Mouse (Mus musculus) frontal cortex, adult 2 months (tissue): ENCODE results near the gene Spag7. TPM values are rescaled to one million over a fixed set of nuclear protein-coding genes. Genes with fewer than 3 reads are reported as not detected.
A peak's percentile ranks its signal among the peaks of the same experiment; 100 is the strongest.

Experiments
- DNase-seq, 2 experiments: peaks; one replicate each; pipeline ENCODE4 v3.0.0; 2022; ENCODE audit warnings: low spot score in 1 of 2; ENCODE audit errors: extremely low spot score in 1 of 2
- polyA plus RNA-seq: library from polyadenylated mRNA; depleted of rRNA; stranded (reverse); fragments of >200 nt; gene quantifications from 2 replicates; pipeline ENCODE4 v1.2.3, GENCODE M21; 2012; rRNA removed

Gene Spag7
- polyA plus RNA-seq: 93.4 and 104 TPM in 2 replicates

DNA sequence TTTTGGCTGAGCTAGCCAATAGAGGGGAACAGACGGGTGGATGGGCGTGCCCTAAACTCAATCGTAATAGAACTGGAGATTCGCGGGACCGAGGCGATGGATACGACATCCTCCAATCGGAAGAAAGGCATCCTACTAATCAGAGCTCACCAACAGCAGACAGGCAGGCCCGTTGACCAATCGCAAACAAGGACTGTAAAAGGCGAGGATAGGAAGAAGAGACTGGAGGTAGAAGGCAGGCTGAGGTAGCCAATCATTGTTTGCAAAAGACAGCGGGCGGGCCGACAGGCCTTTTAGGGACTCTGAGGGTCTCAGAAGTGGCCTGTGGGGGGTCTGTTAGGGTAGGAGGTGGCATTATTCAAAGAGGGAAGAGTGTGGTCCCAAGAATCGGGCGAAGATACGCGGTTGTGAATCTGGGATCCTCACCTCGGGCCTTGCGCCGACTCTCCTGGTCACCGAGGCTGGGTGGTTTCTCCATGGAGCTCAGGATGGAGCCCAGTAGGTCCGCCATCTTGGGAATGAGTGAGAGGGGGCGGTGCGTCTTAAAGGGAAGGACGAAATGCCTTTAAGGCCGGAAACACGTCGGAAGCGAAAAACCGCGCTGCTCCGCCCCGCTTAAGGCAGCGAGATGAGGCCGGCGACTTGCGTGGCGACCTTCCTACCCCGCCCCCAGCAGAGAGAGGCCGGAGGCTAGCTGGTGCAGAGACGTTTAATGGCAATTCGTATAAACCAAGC lies at the start of gene Spag7:
TSS of gene Spag7 (minus strand) at position 646 of the 735 bp plus-strand sequence.
- peak; percentile 99 to 100 for DNase-seq

DNA sequence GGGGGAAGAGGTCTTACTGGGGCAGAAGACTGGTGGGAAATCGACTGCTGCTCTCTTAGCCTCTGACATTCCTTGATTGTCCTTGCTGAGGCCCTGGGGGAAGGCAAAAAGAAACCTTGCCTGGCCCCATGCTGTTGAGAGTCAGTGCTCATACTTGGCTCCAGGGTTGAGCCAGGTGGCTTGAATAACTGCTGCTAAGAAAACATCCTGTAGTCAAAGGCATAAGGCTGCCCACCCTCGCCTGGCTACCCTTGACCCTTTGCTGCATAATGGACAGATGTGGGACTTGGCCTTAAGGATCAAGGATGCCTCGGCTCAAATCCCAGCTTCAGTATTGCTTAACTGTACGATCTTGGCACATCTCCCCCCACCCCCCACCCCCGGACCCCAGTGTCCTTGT lies 49.3 kb upstream of the Spag7 start:
- no peak for DNase-seq

DNA sequence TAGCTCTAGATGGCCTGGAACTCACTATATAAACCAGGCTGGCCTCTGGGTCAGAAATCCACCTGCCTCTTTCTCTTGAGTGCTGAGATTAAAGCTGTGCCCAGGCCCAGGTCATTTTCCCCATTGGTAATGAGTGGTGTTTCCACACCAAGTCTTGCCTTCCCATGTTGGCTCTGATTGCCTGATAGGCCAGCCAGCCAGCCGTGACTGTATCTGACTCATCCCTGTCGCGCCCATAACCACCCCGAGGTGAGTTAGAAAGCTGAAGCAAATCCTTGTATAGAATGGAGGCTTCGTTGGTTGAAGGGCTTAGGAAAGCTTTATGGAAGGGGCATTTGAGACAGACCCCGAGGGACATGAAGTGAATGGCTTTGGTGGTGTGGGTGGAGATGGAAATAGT lies 46.6 kb upstream of the Spag7 start:
- no peak for DNase-seq

DNA sequence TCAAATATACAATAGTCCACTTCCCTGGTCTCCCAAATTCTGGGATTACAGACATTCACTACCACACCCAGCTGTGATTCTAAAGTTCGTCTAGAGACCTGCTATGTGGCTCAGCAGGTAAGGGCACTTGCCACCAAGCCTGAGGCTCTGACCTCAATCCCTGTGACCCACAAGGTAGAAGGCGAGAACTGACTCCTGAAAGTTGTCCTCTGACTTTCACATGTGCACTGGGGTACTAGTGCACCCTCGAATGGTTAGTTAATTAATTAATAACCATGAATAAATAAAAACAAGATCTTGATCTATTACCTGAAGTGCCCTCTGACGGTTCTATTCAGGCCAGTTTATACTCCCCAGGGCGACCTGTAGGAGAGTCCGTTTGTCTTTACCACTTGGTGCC lies 44.0 kb upstream of the Spag7 start:
- no peak for DNase-seq

DNA sequence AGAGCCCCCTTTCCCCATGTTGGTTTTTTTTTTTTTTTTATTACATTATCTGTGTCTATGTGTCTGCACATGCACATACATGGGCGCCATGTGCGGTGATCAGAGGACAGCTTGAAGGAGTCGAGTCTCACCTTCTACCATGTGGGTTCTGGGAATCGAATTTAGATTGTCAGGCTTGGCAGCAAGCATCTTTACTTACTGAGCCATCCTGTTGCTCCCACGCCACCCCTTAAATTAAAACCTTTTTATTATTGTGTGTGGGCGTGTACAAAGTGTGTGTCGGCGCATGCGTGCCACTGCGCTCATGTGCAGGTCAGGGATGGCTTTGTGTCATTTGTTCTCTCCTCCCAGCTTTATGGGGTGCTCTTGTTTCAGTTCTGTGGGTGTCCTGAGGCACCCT lies 41.8 kb upstream of the Spag7 start:
- peak; percentile 39 to 45 for DNase-seq

- no peak for DNase-seq
These were observed 36.9 kb upstream of the Spag7 start for GRCm38 (mm10) chr11:70706127-70706526.

DNA sequence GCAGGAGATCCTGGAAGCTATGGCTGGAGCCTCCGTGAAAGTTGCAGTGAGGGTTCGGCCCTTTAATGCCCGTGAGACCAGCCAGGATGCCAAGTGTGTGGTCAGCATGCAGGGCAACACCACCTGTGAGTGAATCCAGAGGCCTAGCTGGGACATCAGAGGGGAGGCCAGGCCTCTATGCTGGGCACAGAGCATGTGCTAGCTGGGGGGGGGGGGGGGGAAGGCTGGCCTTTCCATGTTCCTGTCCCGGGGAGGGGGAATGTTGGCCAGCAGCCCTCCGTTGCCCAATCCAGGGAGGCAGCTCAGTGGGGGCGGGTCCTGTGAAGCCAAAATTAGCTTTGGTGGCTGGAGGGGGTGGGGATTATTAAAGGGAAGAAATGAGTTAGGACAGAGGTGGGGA lies 33.6 kb upstream of the Spag7 start:
- DNase-seq: no peak

DNA sequence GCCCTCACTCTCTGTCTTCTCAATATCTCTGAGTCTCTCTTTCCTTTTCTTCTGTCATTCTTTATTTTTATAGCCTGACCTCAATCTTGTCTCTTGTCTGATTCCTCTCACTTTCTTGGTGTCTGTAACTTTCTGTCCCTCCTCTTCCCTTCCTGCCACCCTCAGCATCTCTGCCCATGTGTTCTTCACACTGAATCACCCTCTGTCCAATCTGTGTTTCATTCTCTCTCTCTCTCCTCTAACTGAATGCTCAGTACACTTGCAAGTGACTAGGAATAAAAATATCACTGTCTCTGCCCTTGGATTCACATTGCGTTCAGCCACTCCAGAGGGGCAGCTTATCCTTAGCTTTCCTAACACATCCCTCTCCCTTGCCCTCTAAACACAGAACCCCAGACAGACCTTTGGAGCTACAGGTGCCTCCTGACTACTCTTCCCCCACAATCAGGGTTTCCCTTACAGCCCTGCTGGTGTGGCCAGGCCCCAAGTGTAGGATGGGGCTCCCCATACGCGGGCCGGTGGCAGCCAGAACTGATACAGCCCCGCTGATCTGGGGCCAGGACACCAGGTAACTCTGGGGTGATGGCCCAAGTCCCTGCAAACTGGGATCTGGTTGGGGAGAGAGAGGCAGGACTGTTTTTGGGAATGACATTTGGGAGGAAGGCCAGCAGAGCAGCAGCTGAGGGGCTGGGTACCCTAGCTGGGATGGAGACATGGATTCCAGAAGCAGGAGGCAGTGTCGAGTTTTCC lies 32.9 kb upstream of the Spag7 start:
- DNase-seq: peak in 1 of 2 experiments; percentile 42

DNA sequence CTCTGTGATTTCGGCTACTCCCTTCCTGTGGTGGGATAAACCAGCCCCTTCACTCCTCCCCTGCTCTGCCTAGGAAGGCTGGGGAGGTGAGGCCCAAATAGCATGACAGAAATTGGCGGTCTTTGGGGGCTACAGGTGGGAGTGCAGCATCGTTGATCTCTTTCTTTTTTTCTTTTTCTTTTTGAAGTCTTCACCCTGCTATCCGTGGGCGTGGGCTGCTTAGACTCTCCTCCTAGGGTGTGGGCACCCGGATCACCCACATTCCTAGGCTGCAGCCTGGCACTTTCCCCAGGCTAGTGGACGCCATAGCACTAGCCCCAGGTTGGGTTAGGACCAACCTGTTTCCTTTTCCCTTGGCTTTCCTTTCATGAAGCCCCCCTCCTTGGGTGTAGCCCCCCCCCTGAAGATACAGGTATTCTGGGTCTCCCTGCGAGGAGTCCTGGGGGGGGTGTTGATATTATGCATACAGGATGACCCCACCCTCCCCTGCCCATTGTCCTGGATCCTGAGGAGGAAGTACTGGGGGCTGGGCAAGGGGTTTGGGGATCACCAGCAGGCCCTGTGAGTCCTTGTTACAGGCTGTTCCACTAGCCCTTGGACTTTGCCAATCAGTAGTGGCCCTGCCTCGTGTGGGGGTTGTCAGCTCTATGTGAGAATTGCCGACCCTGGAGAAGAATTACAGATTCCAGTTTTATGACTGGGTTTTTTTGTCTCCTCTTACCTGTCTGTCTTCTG lies 32.2 kb upstream of the Spag7 start:
- DNase-seq: no peak

DNA sequence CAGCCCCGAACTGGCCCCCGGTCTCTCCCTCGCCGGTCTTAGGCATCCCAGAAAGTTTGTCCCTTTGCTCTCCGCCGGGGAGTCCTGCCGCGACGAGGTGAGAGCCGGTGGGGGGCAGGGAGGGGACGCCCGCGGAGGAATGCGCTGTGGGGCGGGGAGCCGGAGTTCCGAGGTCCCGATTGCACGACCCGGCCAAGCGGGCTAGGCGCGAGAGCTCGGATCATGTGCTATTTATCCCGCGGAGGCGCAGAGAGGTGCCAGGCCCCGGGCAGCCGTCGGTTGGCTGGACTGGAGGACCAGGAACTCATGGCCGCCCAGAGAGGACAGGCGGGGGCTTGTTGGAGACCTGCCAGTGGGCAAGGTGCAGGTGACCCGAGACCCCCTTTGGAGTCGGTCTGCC lies 31.4 kb upstream of the Spag7 start:
- DNase-seq: peak in 1 of 2 experiments; percentile 52

- peak; percentile 81 to 96 for DNase-seq
These were observed 30.7 kb upstream of the Spag7 start, which contains the start of the genes Inca1 and Kif1c for GRCm38 (mm10) chr11:70699722-70700556. Gene Inca1 (minus strand): TSS chr11:70700155. Gene Kif1c (plus strand): TSS chr11:70700548.

DNA sequence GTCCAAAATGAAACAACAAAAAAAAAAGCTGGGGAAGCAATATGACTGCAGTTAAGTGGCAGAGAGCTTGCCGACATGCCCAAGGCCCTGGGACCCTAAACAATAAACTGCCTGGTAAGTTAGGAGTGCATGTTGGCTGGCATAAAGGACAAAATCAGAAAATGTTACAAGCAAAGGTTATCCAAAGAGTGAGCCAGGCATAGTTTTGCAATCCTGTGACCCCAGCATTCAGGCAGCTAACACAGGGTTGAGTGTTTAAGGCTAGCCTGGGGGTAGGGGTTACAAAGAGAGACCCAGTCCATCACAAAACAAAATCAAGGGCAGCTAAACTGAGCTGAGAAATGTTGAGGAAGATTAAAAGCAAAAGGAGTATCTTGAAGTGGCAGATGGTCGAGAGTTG lies 29.8 kb upstream of the Spag7 start:
- no peak for DNase-seq

DNA sequence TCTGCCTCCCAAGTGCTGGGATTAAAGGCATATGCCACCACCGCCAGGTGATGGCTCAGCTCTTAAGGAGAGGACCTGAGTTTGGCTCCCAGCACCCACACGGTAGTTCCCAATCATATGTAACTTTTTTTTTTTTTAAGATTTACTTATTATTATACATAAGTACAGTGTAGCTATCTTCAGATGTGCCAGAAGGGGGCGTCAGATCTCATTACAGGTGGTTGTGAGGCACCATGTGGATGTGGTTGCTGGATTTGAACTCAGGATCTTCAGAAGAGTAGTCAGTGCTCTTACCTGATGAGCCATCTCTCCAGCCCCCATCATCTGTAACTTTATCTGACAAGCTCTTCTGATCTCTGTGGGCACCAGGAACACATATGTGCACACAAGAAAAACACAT lies 28.2 kb upstream of the Spag7 start:
- no peak for DNase-seq

DNA sequence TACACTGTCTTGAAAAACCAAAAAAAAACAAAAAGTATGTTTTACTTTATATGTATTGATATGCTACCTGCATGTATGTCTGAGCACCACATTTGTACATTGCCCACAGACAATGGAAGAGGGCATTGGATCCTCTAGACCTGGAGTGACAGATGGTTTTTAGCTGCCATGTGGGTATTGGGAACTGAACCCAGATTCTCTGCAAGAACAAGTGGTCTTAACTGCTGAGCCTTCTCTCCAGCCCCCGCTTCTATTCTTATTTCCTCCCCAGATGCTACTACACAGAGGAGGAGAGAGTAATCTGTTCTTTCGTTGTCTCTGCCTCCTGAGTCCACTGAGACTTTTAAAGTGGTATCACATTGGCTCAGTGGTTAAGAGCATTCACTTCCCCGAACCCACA lies 24.3 kb upstream of the Spag7 start:
- no peak for DNase-seq

GRCm38 (mm10) chr11:70689578-70689977 lies 20.4 kb upstream of the Spag7 start:
- no peak for DNase-seq

DNA sequence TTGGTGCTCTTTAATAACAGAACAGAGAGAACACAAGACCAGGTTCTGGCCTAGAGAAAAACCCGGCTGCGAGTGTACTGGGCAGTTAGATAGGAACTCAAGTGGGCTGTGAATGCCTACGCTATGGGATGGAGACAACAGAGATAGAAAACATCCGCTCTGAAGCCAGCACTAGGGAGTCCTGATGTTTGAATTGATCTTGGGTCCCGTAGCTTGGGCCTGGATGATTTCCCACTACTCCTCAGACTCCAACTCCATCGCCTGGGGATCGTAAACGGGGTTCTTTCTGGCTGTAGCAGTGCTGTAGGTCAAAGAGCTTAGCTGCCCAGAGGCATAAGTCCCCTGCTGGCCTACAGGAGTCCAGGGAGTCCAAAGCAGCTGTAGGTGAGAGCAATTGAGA lies 19.2 kb upstream of the Spag7 start:
- no peak for DNase-seq

- DNase-seq: peak; percentile 68 to 85
These were observed 18.5 kb upstream of the Spag7 start, which contains the start of gene Camta2 for GRCm38 (mm10) chr11:70687601-70688199. Gene Camta2 (minus strand): TSS chr11:70688105.

DNA sequence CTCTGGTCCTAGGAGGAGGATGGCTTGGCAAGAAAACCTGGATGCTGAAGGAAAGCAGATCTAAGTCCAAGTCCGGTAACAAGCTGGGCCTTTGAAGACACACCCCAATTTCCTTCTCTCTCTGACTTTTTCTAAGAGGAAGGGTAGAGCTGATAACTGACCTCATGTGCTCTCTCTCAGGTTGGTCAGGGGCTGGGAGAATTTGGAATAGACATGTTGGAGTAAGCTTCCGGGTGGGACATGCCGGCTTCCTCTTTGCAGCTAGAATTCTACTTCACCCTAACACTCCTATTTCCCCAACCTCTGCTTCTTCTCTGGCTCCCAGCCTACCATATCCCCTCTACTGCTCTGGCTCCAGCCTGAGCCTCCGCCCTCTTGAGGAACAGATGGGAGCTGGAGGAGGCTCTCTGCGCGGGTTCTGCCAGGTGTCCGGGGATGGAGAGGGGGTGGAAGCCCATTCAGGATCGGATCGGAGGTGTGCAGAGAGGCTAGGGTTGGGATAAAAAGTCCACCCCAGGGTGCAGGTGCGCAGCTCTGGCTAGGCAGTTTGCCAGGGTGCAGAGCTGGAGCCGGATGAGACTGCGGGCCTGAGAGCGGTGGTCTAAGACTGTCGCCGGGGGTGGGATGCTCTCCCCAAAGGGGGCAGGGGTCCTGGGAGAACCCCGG lies 17.8 kb upstream of the Spag7 start:
- DNase-seq: peak in 1 of 2 experiments; percentile 77

DNA sequence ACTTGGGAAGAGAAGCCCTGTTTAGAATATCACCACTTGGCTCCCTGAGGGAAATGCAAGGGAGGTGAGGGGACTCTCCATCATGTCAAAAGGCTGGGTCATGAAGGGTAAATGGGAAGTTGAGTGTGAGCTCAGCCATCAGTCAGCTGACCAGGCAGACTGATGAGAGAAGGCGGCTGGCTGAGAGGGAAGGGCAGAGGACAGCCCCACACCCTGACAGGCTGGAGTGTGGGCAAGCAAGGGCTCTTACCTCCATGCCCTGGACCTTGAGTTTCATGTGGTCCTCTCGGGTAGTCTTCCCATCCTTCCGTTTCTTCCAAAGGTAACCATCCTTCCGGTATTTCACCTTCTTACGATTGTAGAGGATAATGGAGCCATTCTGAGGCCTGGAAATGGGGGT lies 14.4 kb upstream of the Spag7 start:
- no peak for DNase-seq
